Mouse (Mus musculus): Measurements from ENCODE around the gene Bach1.

Gene Bach1

DNA sequence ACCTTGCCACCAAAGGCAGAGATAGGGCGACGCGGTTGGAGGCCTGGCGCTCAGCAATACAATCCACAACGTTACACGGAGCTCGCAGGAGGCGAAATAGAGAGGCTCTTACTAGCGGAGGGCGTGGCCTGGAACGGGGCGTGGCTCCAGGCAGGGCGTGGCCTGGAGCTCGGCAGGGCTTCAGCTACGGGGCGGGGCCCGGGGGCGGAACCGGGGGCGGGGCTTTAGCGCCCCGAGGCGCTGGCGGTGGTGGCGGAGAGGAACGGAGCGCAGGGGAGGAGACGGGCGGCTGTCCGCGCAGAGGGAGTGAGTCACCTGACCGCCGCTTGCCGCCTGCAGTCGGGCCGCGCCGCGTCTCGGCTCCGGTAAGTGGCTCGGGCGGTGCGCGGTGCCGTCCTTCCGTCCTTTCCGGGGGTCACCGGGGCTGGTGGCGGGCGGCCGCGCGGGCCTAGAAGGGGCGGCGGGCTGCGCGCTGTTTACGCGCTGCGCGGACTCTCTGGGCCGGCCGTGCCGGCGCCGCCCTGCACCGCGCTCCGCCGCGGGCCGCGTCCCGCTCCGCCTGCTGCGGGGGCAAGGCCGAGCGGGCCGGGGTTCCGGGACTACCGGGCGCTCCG lies at the start of gene Bach1:
Gene Bach1, plus strand, starts transcription at position 254 of the 614 bp plus-strand sequence.
- in situ Hi-C loops (cut with MboI, MseI): loop anchor here (5.0 kb wide), 1 partner anchor 36 kb away; no protein-coding TSS in a partner anchor

- in situ Hi-C loops (cut with MboI, MseI): loop anchor here (5.0 kb wide), 1 partner anchor 155 kb away; the partner anchor contains the start of gene Cct8
Measured at GRCm38 (mm10) chr16:87652344-87652743, 46.4 kb upstream of the Bach1 start.

DNA sequence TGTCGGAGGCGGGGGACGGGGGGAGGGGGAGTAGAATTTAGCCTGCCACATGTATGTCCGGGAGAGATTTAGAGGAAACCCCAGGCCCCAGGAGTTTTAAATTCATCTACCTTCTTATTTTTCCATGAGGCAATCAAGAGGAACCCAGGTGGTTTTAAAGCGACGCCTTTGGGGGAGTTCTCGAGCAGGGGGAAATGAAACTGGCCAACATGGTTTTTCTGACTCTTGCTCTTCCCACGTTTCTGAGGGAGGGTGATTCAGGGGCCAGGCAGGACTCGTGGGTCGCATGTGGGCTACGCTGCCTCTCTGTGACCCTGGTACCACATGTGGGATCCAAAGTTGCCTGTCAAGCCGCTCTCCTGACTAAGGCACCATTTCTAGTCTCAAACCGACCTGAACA lies 45.8 kb upstream of the Bach1 start:
- in situ Hi-C loops (cut with MboI, MseI): loop anchor here (5.0 kb wide), 1 partner anchor 156 kb away; the partner anchor contains the start of gene Cct8

- in situ Hi-C loops (cut with MboI, MseI): loop anchor here (5.0 kb wide), 1 partner anchor 157 kb away; the partner anchor contains the start of gene Cct8
Measured at GRCm38 (mm10) chr16:87654016-87654575, 44.6 kb upstream of the Bach1 start.

DNA sequence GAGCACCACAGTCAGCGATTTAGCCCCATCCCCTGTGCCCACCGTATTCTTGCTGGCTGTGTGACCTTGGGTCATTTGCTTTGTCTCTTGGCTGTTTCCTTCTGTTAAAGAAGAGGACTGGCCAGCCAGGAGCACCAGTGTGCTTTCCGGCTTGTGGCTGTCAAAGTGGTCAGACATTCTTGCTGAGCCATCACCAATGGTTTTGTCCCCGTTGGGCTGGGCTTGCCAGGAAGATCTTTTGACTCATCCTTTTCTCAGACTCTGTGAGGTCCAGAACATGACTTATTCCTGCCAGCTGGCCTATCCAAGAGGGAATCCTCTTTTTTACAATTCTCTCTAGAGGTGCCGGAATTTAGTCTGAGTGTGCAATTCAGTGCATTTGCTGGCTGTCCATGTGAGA lies 43.7 kb upstream of the Bach1 start:
- in situ Hi-C loops (cut with MboI, MseI): no loop called here

DNA sequence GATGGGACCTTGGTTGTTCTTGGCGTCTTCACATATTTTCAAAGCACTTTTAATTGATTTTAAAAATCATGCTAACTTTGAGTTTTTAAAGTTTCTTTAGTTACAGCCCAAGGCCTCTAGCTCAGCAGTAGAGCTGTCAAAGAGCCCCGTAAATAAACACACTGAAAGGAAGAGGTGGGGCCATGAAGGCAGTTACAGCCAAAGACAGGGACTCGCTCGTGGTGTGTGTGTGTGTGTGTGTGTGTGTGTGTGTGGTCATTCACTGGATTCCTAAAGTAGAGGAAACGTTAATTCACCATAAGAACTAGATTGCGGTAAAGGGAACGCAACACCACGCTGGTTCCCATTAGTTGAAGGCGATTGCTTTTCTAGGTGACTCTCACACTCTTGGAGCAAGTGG lies 43.2 kb upstream of the Bach1 start:
- in situ Hi-C loops (cut with MboI, MseI): no loop called here

DNA sequence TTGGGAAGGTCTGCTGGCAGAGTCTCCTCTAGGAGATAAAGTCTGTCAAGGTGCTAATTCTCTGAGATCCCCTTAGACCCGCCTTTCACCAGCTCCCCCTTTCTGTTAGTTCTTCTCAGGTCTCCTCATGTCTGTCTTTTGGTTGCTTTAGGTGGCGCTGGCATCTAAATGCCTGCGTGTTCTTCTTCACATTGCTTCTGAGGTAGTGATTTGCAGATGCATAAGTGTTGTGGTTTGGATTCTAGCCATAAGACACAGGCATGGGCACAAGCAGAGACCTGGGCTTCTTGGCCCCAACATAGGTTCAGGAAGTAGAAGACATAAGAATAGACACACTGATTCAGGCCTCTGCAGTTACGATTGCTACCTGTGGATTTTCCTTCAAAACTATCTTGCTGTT lies 42.0 kb upstream of the Bach1 start:
- in situ Hi-C loops (cut with MboI, MseI): no loop called here

GRCm38 (mm10) chr16:87657291-87657690 lies 41.5 kb upstream of the Bach1 start:
- in situ Hi-C loops (cut with MboI, MseI): no loop called here

DNA sequence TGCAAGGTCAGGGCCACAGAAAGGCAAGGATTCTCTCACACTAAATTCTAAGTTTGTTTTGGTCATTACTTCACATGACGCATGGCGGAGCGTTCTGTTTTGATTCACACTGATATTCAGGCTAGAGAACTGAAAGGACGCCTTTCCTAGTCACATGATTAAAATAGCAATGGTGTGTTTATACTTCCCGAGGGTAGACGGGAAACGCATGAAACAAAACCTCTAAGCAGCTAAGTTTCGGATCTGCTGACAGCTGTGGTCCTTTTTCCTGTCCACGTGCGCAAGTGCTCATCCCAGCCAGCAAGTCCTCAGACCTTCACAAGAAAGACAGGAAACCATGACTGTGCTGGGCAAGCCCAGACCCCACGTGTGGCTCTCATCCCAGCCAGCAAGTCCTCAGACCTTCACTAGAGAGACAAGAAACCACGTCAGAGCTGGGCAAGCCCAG lies 37.7 kb upstream of the Bach1 start:
- in situ Hi-C loops (cut with MboI, MseI): loop anchor here (5.0 kb wide), 1 partner anchor 36 kb away; the partner anchor contains the start of gene Bach1

DNA sequence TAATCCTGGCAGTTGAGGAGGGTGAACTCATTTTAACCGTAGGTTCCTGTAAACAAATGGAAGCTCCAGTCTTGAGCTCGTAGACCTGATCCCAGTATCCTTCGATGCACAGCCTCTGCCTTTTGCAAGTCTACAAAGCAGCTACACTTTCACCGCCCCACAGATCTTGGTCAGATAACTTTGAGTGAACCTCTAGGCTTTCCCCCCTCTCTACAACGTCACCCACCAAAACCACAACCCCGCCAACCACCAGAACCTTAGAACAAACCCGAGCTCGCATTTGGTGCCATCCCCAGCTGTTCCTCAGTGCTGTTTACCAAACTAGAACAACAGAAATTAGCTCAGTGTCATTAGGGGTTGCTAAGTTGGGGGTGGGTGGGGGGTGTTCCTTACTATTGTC lies 37.1 kb upstream of the Bach1 start:
- in situ Hi-C loops (cut with MboI, MseI): loop anchor here (5.0 kb wide), 1 partner anchor 36 kb away; the partner anchor contains the start of gene Bach1

- in situ Hi-C loops (cut with MboI, MseI): loop anchor here (5.0 kb wide), 1 partner anchor 35 kb away; the partner anchor contains the start of gene Bach1
Measured at GRCm38 (mm10) chr16:87662528-87662927, 36.2 kb upstream of the Bach1 start.

GRCm38 (mm10) chr16:87663890-87664289 lies 34.9 kb upstream of the Bach1 start:
- in situ Hi-C loops (cut with MboI, MseI): loop anchor here (5.0 kb wide), 1 partner anchor 33 kb away; the partner anchor contains the start of gene Bach1

GRCm38 (mm10) chr16:87665246-87665645 lies 33.5 kb upstream of the Bach1 start:
- in situ Hi-C loops (cut with MboI, MseI): no loop called here

- in situ Hi-C loops (cut with MboI, MseI): no loop called here
Measured at GRCm38 (mm10) chr16:87665752-87666619, 32.8 kb upstream of the Bach1 start.

DNA sequence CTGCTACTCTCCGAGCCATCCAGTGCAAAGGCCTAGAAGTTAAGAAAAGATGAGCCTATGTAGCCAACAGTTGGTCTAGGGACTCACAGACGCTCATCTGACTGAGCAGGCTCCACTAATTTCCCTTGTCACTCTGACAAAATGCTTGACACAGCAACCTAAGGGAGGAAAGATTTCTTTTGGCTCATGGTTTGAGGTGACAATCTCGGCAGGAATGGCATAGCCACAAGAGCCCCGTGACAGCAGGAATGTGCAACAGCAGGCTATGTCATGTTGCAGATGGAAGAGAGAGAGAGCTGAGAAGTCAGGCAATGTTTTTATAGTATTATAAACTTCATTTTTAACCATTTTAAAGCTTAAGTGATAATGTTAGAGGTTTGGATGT lies 32.1 kb upstream of the Bach1 start:
- in situ Hi-C loops (cut with MboI, MseI): no loop called here

GRCm38 (mm10) chr16:87668002-87668401 lies 30.7 kb upstream of the Bach1 start:
- in situ Hi-C loops (cut with MboI, MseI): no loop called here

- in situ Hi-C loops (cut with MboI, MseI): no loop called here
Measured at GRCm38 (mm10) chr16:87670091-87670820, 28.5 kb upstream of the Bach1 start.

DNA sequence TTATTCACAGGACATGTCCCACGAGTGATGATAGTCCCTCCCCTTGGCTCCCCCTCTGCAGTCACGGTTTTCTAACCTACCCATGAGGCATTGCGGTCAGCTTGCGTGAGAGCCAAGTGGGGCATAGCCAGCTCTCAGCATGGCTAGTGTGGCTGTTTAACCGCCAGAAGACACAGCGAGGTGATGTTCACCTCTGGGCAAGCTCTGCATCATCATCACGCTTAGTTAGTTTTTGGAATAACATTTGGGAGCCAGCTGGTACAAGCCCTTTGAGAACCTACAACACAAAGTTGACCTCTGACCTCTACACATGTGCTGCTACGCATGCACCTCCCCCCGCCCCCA lies 28.0 kb upstream of the Bach1 start:
- in situ Hi-C loops (cut with MboI, MseI): no loop called here

- in situ Hi-C loops (cut with MboI, MseI): no loop called here
Measured at GRCm38 (mm10) chr16:87671336-87671735, 27.4 kb upstream of the Bach1 start.

DNA sequence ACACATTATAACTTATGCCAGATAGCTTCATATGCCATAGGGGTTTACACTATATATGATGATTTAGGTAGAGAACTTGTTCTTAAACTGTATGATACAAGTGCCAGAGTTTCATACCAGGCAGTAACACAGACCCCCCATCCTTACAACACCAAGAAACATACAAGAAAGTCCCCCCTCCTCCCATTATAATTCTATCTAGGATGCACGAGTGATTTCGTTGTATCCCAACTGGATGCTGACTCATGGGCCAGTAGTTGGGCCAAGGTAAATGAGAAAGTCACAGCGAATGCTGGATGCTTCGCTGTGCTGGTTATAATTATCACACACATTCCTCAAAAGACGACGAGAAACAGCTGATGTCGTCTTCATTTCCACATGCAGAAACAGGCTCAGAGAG lies 25.6 kb upstream of the Bach1 start:
- in situ Hi-C loops (cut with MboI, MseI): no loop called here

GRCm38 (mm10) chr16:87676182-87676581 lies 22.6 kb upstream of the Bach1 start:
- in situ Hi-C loops (cut with MboI, MseI): no loop called here

DNA sequence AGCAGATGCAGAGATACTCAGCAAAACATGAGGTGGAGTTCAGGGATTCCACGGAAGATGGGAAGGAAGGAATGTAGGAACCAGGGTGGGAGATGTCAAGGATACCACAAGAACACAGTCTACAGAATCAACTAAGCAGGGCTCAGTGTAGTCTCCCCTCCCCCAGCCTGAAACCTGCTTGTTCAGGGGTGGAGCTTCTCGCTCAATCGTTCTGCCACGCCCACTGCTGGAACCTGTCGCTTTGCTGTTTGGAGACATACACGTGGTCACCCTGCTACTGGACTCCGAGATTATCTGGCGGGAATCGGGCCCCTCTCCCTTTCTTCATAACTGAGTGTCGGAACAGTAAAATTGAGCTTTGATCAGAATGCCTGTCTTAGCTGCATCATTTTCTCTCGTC lies 20.1 kb upstream of the Bach1 start:
- in situ Hi-C loops (cut with MboI, MseI): no loop called here

All from T-helper 2 cell (primary cell).